Mouse (Mus musculus) 3T3-L1 (cell line): ENCODE measurements at regions not wholly inside any gene's neighbourhood (a gene's known extent, or its start where the extent isn't known, plus 50 kb on each side); places are given as distances from the start of the nearest gene placed in this dataset.

ENCODE experiments used
- DNase-seq: peaks from one replicate; pipeline ENCODE4 v3.0.0-alpha.2; 2015; ENCODE audit warnings: low read depth, low spot score

GRCm38 (mm10) chr8:30661261-30661660 is 2767.2 kb upstream of the 5930422O12Rik start:
- no peak for DNase-seq

- no peak for DNase-seq
Observed at GRCm38 (mm10) chr8:30669451-30669850, 2759.1 kb upstream of the 5930422O12Rik start.

- no peak for DNase-seq
Observed at GRCm38 (mm10) chr8:30677423-30677822, 2751.1 kb upstream of the 5930422O12Rik start.

GRCm38 (mm10) chr8:30682169-30682568 is 2746.3 kb upstream of the 5930422O12Rik start:
- DNase-seq, result no peak

GRCm38 (mm10) chr8:30686539-30686938 is 2742.0 kb upstream of the 5930422O12Rik start:
- DNase-seq, result no peak

GRCm38 (mm10) chr8:30694126-30694525 is 2734.4 kb upstream of the 5930422O12Rik start:
- no peak for DNase-seq

- DNase-seq, result no peak
Observed at GRCm38 (mm10) chr8:30716643-30717042, 2711.9 kb upstream of the 5930422O12Rik start.

- DNase-seq, result no peak
Observed at GRCm38 (mm10) chr8:30730366-30730765, 2698.1 kb upstream of the 5930422O12Rik start.

- no peak for DNase-seq
Observed at GRCm38 (mm10) chr8:30732585-30733253, 2695.8 kb upstream of the 5930422O12Rik start.

- DNase-seq, result no peak
Observed at GRCm38 (mm10) chr8:30733385-30733784, 2695.1 kb upstream of the 5930422O12Rik start.

GRCm38 (mm10) chr8:30735338-30735737 is 2693.2 kb upstream of the 5930422O12Rik start:
- no peak for DNase-seq

- DNase-seq, result no peak
Observed at GRCm38 (mm10) chr8:30735740-30736139, 2692.8 kb upstream of the 5930422O12Rik start.

GRCm38 (mm10) chr8:30746874-30747273 is 2681.6 kb upstream of the 5930422O12Rik start:
- DNase-seq, result no peak
